Mouse (Mus musculus) bone marrow, adult 2 months (tissue): ENCODE measurements around the gene Aqp11. TPM values are rescaled to one million over a fixed set of nuclear protein-coding genes. Genes with fewer than 3 reads are reported as not detected.

Experiments
- H3K27ac ChIP-seq: fragments of 200-500 bp; 2 replicates; pipeline ENCODE4 v1.5.1; 2012; ENCODE audit warnings: low read depth, mild to moderate bottlenecking, control low read depth, inconsistent platforms, low read length; ENCODE audit not compliant: control insufficient read depth, poor library complexity, insufficient read depth
- H3K4me1 ChIP-seq: fragments of 200-500 bp; 2 replicates; pipeline ENCODE4 v1.6.1; 2011; ENCODE audit warnings: low read length; ENCODE audit not compliant: control insufficient read depth, insufficient read depth
- H3K4me3 ChIP-seq: fragments of 200-500 bp; replicated peaks from 2 replicates; pipeline ENCODE3; 2011; ENCODE audit warnings: mild to moderate bottlenecking, low read depth, low read length, control low read depth; ENCODE audit not compliant: control insufficient read depth
- CTCF ChIP-seq: fragments of 200-500 bp; IDR thresholded peaks from 2 replicates; pipeline ENCODE4 v1.5.1; 2011; ENCODE audit warnings: low read length, control low read depth; ENCODE audit not compliant: control insufficient read depth, insufficient read depth
- POLR2A ChIP-seq: fragments of 200-500 bp; IDR thresholded peaks from 2 replicates; pipeline ENCODE4 v1.6.1; 2011; ENCODE audit warnings: low read depth, mild to moderate bottlenecking, control low read depth, low read length, borderline replicate concordance; ENCODE audit not compliant: control insufficient read depth
- WGBS: fragments of 180-500 bp; shearing (Covaris S2); methylation state at CpG from one replicate; pipeline ENCODE4 v1.1.7; 2018; 5-methylcytosine and 5-hydroxymethylcytosine counted together
- polyA plus RNA-seq: library from polyadenylated mRNA; stranded (reverse); fragments of >200 nt; gene quantifications from 2 replicates; pipeline ENCODE4 v1.2.4, GENCODE M21; 2011; ENCODE audit warnings: low replicate concordance; ENCODE audit not compliant: missing spikeins, insufficient read depth, insufficient read length

Gene Aqp11
- polyA plus RNA-seq: 3.1 TPM in 2 replicates

- WGBS: 1% methylated on average over 51 of the region's 64 CpGs
- peak within 1 kb of the TSS; percentile 87 for H3K4me3 ChIP-seq
- TF ChIP-seq CTCF (no peak; the same call in 1 of the 2 replicates), POLR2A (peak; percentile 30; the same call in 1 of the 2 replicates)
- peaks cover 5% of the 10 kb centered on the region for H3K4me1 ChIP-seq
- H3K27ac ChIP-seq: peak within 1 kb of the TSS; percentile 56; the same call in 1 of the 2 replicates
Observed at GRCm38 (mm10) chr7:97737638-97738456, at the start of gene Aqp11. TSS of gene Aqp11 (minus strand) at chr7:97738289.

- no peaks in the 10 kb centered on the region; the same call in 1 of the 2 replicates for H3K4me1 ChIP-seq
- H3K4me3 ChIP-seq: no peak overlapping the region
- no peak overlapping the region for H3K27ac ChIP-seq
- WGBS: 75% methylated on average over 5 of the region's 5 CpGs
- TF ChIP-seq CTCF (no peak), POLR2A (no peak)
Observed at GRCm38 (mm10) chr7:97783523-97783922, 45.4 kb upstream of the Aqp11 start.

- no peak for TF ChIP-seq POLR2A
- TF ChIP-seq CTCF: no peak
- H3K27ac ChIP-seq: no peak overlapping the region
- no peak overlapping the region for H3K4me3 ChIP-seq
- no peaks in the 10 kb centered on the region for H3K4me1 ChIP-seq
- WGBS: 78% methylated on average over 8 of the region's 8 CpGs
Observed at GRCm38 (mm10) chr7:97781496-97781895, 43.4 kb upstream of the Aqp11 start.

- H3K27ac ChIP-seq: no peak overlapping the region
- 3% methylated on average over 1 of the region's 1 CpGs for WGBS
- no peak for TF ChIP-seq POLR2A
- no peak for TF ChIP-seq CTCF
- H3K4me1 ChIP-seq: no peaks in the 10 kb centered on the region
- no peak overlapping the region for H3K4me3 ChIP-seq
Observed at GRCm38 (mm10) chr7:97780815-97781214, 42.7 kb upstream of the Aqp11 start.

GRCm38 (mm10) chr7:97780222-97780621 lies 42.1 kb upstream of the Aqp11 start:
- H3K4me3 ChIP-seq: no peak overlapping the region

GRCm38 (mm10) chr7:97777191-97777590 lies 39.1 kb upstream of the Aqp11 start:
- 58% methylated on average over 4 of the region's 4 CpGs for WGBS
- Histone ChIP-seq H3K4me1 (no peaks in the 10 kb centered on the region), H3K27ac (no peak overlapping the region), H3K4me3 (no peak overlapping the region)
- no peak for TF ChIP-seq POLR2A
- TF ChIP-seq CTCF: no peak

More at GRCm38 (mm10) chr7:97780222-97780621, 42.1 kb upstream of the Aqp11 start:
- no peak for TF ChIP-seq POLR2A
- TF ChIP-seq CTCF: no peak
- 87% methylated on average over 1 of the region's 1 CpGs for WGBS
- H3K27ac ChIP-seq: no peak overlapping the region
- H3K4me1 ChIP-seq: no peaks in the 10 kb centered on the region

- no peak overlapping the region for H3K4me3 ChIP-seq
- H3K27ac ChIP-seq: no peak overlapping the region
- no peaks in the 10 kb centered on the region for H3K4me1 ChIP-seq
- 34% methylated on average over 2 of the region's 2 CpGs for WGBS
- no peak for TF ChIP-seq CTCF
- no peak for TF ChIP-seq POLR2A
Observed at GRCm38 (mm10) chr7:97775923-97776322, 37.8 kb upstream of the Aqp11 start.

- WGBS: 87% methylated on average over 3 of the region's 3 CpGs
Observed at GRCm38 (mm10) chr7:97775380-97775779, 37.3 kb upstream of the Aqp11 start.

More at GRCm38 (mm10) chr7:97775380-97775779, 37.3 kb upstream of the Aqp11 start:
- TF ChIP-seq CTCF (no peak), POLR2A (no peak)
- H3K27ac ChIP-seq: no peak overlapping the region
- no peak overlapping the region for H3K4me3 ChIP-seq
- H3K4me1 ChIP-seq: no peaks in the 10 kb centered on the region
